Mouse (Mus musculus) testis, adult 2 months (tissue): ENCODE measurements around the gene Ccdc71.

Experiments
- CTCF ChIP-seq: fragments of 200-500 bp; IDR thresholded peaks from 2 replicates; pipeline ENCODE4 v1.5.1; 2012; ENCODE audit warnings: low read depth, mild to moderate bottlenecking, inconsistent platforms, low read length, moderate library complexity; ENCODE audit not compliant: control insufficient read depth, insufficient read depth, insufficient replicate concordance
- POLR2A ChIP-seq: fragments of 200-500 bp; IDR thresholded peaks from 2 replicates; pipeline ENCODE4 v1.6.1; 2012; ENCODE audit warnings: low read depth, mild to moderate bottlenecking, inconsistent platforms, low read length, moderate library complexity; ENCODE audit not compliant: control insufficient read depth

DNA sequence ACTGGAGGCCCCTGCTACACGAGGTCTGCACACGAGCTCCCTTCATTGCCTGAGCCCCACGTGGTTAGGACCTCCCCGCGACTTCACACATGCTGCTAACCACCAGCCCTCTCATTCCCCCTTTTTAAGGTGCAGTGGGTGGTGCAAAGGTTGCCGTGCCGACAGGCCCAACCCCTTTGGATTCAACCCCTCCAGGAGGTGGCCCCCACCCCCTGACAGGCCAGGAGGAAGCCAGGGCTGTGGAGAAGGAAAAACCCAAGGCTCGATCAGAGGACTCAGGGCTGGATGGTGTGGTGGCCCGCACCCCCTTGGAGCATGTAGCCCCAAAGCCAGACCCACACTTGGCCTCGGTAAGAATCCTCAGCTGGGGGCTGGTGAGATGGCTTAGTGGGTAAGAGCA, 34.6 kb downstream of the Ccdc71 start:
- no peak for TF ChIP-seq POLR2A
- TF ChIP-seq CTCF: no peak
